Mouse (Mus musculus): ENCODE measurements around the gene Naaladl1.

Naaladl1 gene

GRCm38 (mm10) chr19:6105586-6105985 is at the start of gene Naaladl1:
TSS of gene Naaladl1 (plus strand) at chr19:6105782.
- no peak for DNase-seq (ENCODE audit: low spot score)

GRCm38 (mm10) chr19:6056696-6057095 is 48.9 kb upstream of the Naaladl1 start:
- DNase-seq (ENCODE audit: low spot score), result no peak

- DNase-seq (ENCODE audit: low spot score), result peak; percentile 99
These were observed 48.1 kb upstream of the Naaladl1 start, which contains the start of the genes Mrpl49 and Fau for GRCm38 (mm10) chr19:6057313-6058096. TSS of gene Mrpl49 (minus strand) at chr19:6057785. TSS of gene Fau (plus strand) at chr19:6057844.

- DNase-seq (ENCODE audit: low spot score), result no peak
These were observed 47.1 kb upstream of the Naaladl1 start for GRCm38 (mm10) chr19:6058513-6058912.

GRCm38 (mm10) chr19:6058966-6059365 is 46.6 kb upstream of the Naaladl1 start:
- DNase-seq (ENCODE audit: low spot score), result no peak

- peak; percentile 92 for DNase-seq (ENCODE audit: low spot score)
These were observed 44.5 kb upstream of the Naaladl1 start, which contains the start of gene Znhit2 for GRCm38 (mm10) chr19:6061021-6061533. TSS of gene Znhit2 (plus strand) at chr19:6061192.

- peak; percentile 57 for DNase-seq (ENCODE audit: low spot score)
These were observed 43.8 kb upstream of the Naaladl1 start for GRCm38 (mm10) chr19:6061641-6062302.

- DNase-seq (ENCODE audit: low spot score), result no peak
These were observed 43.2 kb upstream of the Naaladl1 start for GRCm38 (mm10) chr19:6062418-6062817.

GRCm38 (mm10) chr19:6063081-6063480 is 42.5 kb upstream of the Naaladl1 start:
- DNase-seq (ENCODE audit: low spot score), result no peak

- no peak for DNase-seq (ENCODE audit: low spot score)
These were observed 39.0 kb upstream of the Naaladl1 start for GRCm38 (mm10) chr19:6066571-6066970.

- DNase-seq (ENCODE audit: low spot score), result peak; percentile 84
These were observed 38.4 kb upstream of the Naaladl1 start for GRCm38 (mm10) chr19:6067011-6067723.

GRCm38 (mm10) chr19:6067724-6068415 is 37.7 kb upstream of the Naaladl1 start, which contains the start of gene Tm7sf2:
TSS of gene Tm7sf2 (minus strand) at chr19:6068373.
- DNase-seq (ENCODE audit: low spot score), result peak; percentile 86

GRCm38 (mm10) chr19:6068951-6069350 is 36.6 kb upstream of the Naaladl1 start:
- no peak for DNase-seq (ENCODE audit: low spot score)

- no peak for DNase-seq (ENCODE audit: low spot score)
These were observed 35.7 kb upstream of the Naaladl1 start for GRCm38 (mm10) chr19:6069851-6070250.

- no peak for DNase-seq (ENCODE audit: low spot score)
These were observed 34.9 kb upstream of the Naaladl1 start for GRCm38 (mm10) chr19:6070571-6071250.

GRCm38 (mm10) chr19:6071261-6071660 is 34.3 kb upstream of the Naaladl1 start:
- DNase-seq (ENCODE audit: low spot score), result no peak

GRCm38 (mm10) chr19:6073889-6074288 is 31.7 kb upstream of the Naaladl1 start:
- no peak for DNase-seq (ENCODE audit: low spot score)

GRCm38 (mm10) chr19:6076564-6077393 is 28.8 kb upstream of the Naaladl1 start, which contains the start of gene Vps51:
TSS of gene Vps51 (minus strand) at chr19:6077231.
- peak; percentile 90 for DNase-seq (ENCODE audit: low spot score)

- DNase-seq (ENCODE audit: low spot score), result no peak
These were observed 25.6 kb upstream of the Naaladl1 start, which contains the start of gene Tmem262 for GRCm38 (mm10) chr19:6079983-6080480. TSS of gene Tmem262 (plus strand) at chr19:6080033.

GRCm38 (mm10) chr19:6082156-6082555 is 23.4 kb upstream of the Naaladl1 start, which contains the start of gene Gm28374:
TSS of gene Gm28374 (minus strand) at chr19:6082256.
- DNase-seq (ENCODE audit: low spot score), result no peak

All from testis, postnatal 14 days (tissue).